Mouse (Mus musculus) heart, embryonic 16.5 days (tissue): Measurements from ENCODE around the gene Slc2a4. TPM values are rescaled to one million over a fixed set of nuclear protein-coding genes. Genes with fewer than 3 reads are reported as not detected.
"Not testable (repeated sequence)": the region's sequence is repeated elsewhere in the genome, so short reads cannot be mapped to it uniquely, and the experiment has no call there.

Experiments used
- ATAC-seq: fragments of 200-750 bp; cut with Nextera tagmentation; replicated peaks from 2 replicates; pipeline ENCODE4 v1.8.0; 2017; ENCODE audit warnings: moderate number of reproducible peaks; ENCODE audit not compliant: insufficient read depth, low FRiP score; ENCODE audit errors: extremely low read depth
- H3K27ac ChIP-seq: fragments of 300-500 bp; sonication (generic); 2 replicates; pipeline ENCODE4 v1.5.1; 2014; ENCODE audit warnings: mild to moderate bottlenecking, low read length, control low read depth, moderate library complexity
- H3K27me3 ChIP-seq: fragments of 300-500 bp; sonication (generic); 2 replicates; pipeline ENCODE4 v1.6.1; 2014; ENCODE audit warnings: low read length, mixed read lengths; ENCODE audit not compliant: control insufficient read depth, insufficient read depth
- H3K36me3 ChIP-seq: fragments of 300-500 bp; sonication (generic); 2 replicates; pipeline ENCODE4 v1.6.1; 2014; ENCODE audit not compliant: control insufficient read depth, insufficient read depth
- H3K4me1 ChIP-seq: fragments of 300-500 bp; sonication (generic); 2 replicates; pipeline ENCODE4 v1.6.1; 2014; ENCODE audit warnings: low read length, mixed read lengths; ENCODE audit not compliant: control insufficient read depth, insufficient read depth
- H3K4me2 ChIP-seq: fragments of 300-500 bp; sonication (generic); 2 replicates; pipeline ENCODE4 v1.6.1; 2014; ENCODE audit warnings: low read depth, mild to moderate bottlenecking, control low read depth, low read length
- H3K4me3 ChIP-seq: fragments of 300-500 bp; sonication (generic); 2 replicates; pipeline ENCODE4 v1.5.1; 2014; ENCODE audit warnings: mild to moderate bottlenecking, control low read depth, low read length
- H3K9ac ChIP-seq: fragments of 300-500 bp; sonication (generic); 2 replicates; pipeline ENCODE4 v1.6.1; 2014; ENCODE audit warnings: low read length, control low read depth
- H3K9me3 ChIP-seq: fragments of 300-500 bp; sonication (generic); replicated peaks from 2 replicates; pipeline ENCODE4 v1.6.1; 2016; ENCODE audit warnings: low read length; ENCODE audit not compliant: control insufficient read depth
- WGBS: fragments of 180-500 bp; shearing (Covaris S2); extraction: QIAGEN DNeasy Blood & Tissue Kit; methylation state at CpG from one replicate; pipeline ENCODE4 v1.1.7; 2014; 5-methylcytosine and 5-hydroxymethylcytosine counted together
- polyA plus RNA-seq: library from polyadenylated mRNA; unstranded; fragments of >200 nt; fragmentation: Nextera tagmentation; extraction: Ambion mirVana; gene quantifications from 2 replicates; pipeline ENCODE4 v1.2.1, GENCODE M21; 2015

Gene Slc2a4
- polyA plus RNA-seq, 1 experiment from 2014 or later, result 58.4 TPM

GRCm38 (mm10) chr11:69933066-69933465 is 14.9 kb downstream of the Slc2a4 start:
- H3K4me1 ChIP-seq, result peaks cover 32% of the 10 kb centered on the region
- no peak overlapping the region for H3K4me2 ChIP-seq
- no peak overlapping the region; the same call in 1 of the 2 replicates for H3K27ac ChIP-seq
- no peak for ATAC-seq
- no peak overlapping the region for H3K4me3 ChIP-seq
- 0 out of 2 replicates have a peak, but pooled peaks cover 3% of the 10 kb centered on the region for H3K27me3 ChIP-seq
- 64% methylated on average over 4 of the region's 4 CpGs for WGBS
- H3K9me3 ChIP-seq, result no peaks in the 10 kb centered on the region
- no peaks in the 10 kb centered on the region for H3K36me3 ChIP-seq
- no peak overlapping the region for H3K9ac ChIP-seq

DNA sequence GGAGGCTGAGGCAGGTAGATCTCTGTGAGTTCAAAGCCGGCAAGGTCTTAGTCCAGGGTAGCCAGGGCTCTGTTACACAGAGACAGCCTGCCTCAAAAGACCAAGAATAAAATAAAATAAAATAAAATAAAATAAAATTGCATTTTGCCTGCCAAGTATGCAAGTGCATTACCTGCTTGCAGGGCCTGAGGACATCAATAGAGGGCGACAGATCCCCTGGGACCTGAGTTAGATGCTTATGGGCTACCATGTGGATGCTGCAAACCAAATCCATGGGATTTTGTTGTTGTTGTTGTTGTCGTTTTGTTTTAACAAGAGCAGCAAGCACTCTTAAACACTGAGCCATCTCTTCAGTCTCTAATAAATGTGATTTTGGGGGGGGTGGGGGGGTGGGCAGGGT is 15.7 kb downstream of the Slc2a4 start:
- no peaks in the 10 kb centered on the region for H3K36me3 ChIP-seq
- peaks cover 24% of the 10 kb centered on the region for H3K4me1 ChIP-seq
- 34% methylated on average over 3 of the region's 3 CpGs for WGBS
- H3K9me3 ChIP-seq, result no peaks in the 10 kb centered on the region
- ATAC-seq, result no peak
- H3K27me3 ChIP-seq, result 0 out of 2 replicates have a peak, but pooled peaks cover 2% of the 10 kb centered on the region
- no peak overlapping the region for H3K27ac ChIP-seq
- H3K9ac ChIP-seq, result no peak overlapping the region
- no peak overlapping the region for H3K4me2 ChIP-seq
- H3K4me3 ChIP-seq, result no peak overlapping the region

GRCm38 (mm10) chr11:69931769-69932168 is 16.2 kb downstream of the Slc2a4 start:
- no peak overlapping the region for H3K4me2 ChIP-seq
- H3K4me1 ChIP-seq, result peaks cover 19% of the 10 kb centered on the region
- ATAC-seq, result no peak
- H3K27me3 ChIP-seq, result 0 out of 2 replicates have a peak, but pooled peaks cover 2% of the 10 kb centered on the region
- no peaks in the 10 kb centered on the region for H3K36me3 ChIP-seq
- no peak overlapping the region for H3K27ac ChIP-seq
- no peak overlapping the region for H3K4me3 ChIP-seq
- WGBS, result 60% methylated on average over 8 of the region's 8 CpGs
- no peak overlapping the region for H3K9ac ChIP-seq
- no peaks in the 10 kb centered on the region for H3K9me3 ChIP-seq

DNA sequence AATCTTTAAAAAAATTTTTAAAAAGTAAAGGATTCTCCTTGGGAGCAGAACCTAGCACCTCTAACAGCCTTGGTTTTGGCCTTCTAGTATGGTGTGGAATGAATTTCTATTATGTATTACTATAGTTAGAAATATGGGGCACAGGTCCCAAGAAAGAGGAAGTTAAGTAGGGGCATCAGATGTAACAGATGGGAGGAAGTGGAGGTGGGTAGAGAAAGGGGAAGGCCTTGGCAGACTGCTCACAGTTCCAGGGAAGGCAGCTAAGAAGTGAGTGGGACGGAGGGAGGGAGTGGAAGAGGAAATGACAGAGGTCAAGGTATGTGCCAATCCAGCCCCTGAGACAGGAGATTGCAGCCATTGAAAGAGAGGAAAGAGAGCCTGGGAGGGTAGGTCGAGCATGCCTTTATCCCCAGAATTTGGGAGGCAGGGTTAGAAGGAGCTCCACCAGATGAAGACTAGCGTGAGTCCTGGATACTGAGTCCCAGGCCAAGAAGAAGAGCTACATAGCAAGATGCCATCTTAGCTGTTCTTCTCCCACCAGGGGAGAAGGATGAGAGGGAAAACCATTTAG is 16.9 kb downstream of the Slc2a4 start:
- no peak overlapping the region for H3K4me3 ChIP-seq
- H3K27me3 ChIP-seq, result 0 out of 2 replicates have a peak, but pooled peaks cover 2% of the 10 kb centered on the region
- no peaks in the 10 kb centered on the region for H3K36me3 ChIP-seq
- no peak overlapping the region for H3K9ac ChIP-seq
- H3K4me2 ChIP-seq, result no peak overlapping the region
- no peak for ATAC-seq
- no peaks in the 10 kb centered on the region for H3K9me3 ChIP-seq
- WGBS, result 65% methylated on average over 3 of the region's 3 CpGs
- peak overlapping the region; percentile 53; the same call in 1 of the 2 replicates for H3K27ac ChIP-seq
- H3K4me1 ChIP-seq, result peaks cover 12% of the 10 kb centered on the region

DNA sequence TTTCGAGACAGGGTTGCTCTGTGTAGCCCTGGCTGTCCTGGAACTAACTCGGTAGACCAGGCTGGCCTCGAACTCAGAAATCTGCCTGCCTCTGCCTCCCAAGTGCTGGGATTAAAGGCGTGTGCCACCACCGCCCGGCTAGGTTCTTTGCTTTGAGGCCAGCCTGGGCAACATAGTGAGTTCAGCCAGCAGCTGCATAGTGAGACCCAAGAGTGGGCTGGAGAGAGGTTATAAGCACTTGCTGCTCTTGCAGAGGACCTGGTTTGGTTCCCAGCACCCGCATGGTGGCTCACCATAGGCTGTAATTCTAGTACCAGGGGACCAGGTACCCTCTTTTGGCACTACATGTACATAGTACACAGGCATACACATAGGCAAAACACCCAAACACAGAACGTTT is 17.8 kb downstream of the Slc2a4 start:
- not testable (repeated sequence) for H3K4me2 ChIP-seq, ATAC-seq, H3K27me3 ChIP-seq, H3K27ac ChIP-seq, H3K36me3 ChIP-seq, H3K9ac ChIP-seq, H3K4me3 ChIP-seq, H3K9me3 ChIP-seq, H3K4me1 ChIP-seq
- WGBS, result 88% methylated on average over 8 of the region's 8 CpGs

- no peaks in the 10 kb centered on the region for H3K36me3 ChIP-seq
- H3K27me3 ChIP-seq, result no peaks in the 10 kb centered on the region
- H3K9ac ChIP-seq, result no peak overlapping the region
- peaks cover 4% of the 10 kb centered on the region for H3K4me1 ChIP-seq
- no peak overlapping the region for H3K4me2 ChIP-seq
- 36% methylated on average over 4 of the region's 4 CpGs for WGBS
- H3K4me3 ChIP-seq, result no peak overlapping the region
- H3K27ac ChIP-seq, result no peak overlapping the region
- H3K9me3 ChIP-seq, result no peaks in the 10 kb centered on the region
- ATAC-seq, result no peak
Measured at GRCm38 (mm10) chr11:69929712-69930111, 18.3 kb downstream of the Slc2a4 start.

GRCm38 (mm10) chr11:69927501-69927900 is 20.5 kb downstream of the Slc2a4 start:
- no peaks in the 10 kb centered on the region for H3K36me3 ChIP-seq
- no peak overlapping the region for H3K27ac ChIP-seq
- H3K4me1 ChIP-seq, result no peaks in the 10 kb centered on the region; the same call in 1 of the 2 replicates
- no peaks in the 10 kb centered on the region for H3K27me3 ChIP-seq
- ATAC-seq, result no peak
- H3K4me2 ChIP-seq, result no peak overlapping the region
- no peaks in the 10 kb centered on the region for H3K9me3 ChIP-seq
- H3K4me3 ChIP-seq, result no peak overlapping the region
- H3K9ac ChIP-seq, result no peak overlapping the region
- 90% methylated on average over 2 of the region's 2 CpGs for WGBS

DNA sequence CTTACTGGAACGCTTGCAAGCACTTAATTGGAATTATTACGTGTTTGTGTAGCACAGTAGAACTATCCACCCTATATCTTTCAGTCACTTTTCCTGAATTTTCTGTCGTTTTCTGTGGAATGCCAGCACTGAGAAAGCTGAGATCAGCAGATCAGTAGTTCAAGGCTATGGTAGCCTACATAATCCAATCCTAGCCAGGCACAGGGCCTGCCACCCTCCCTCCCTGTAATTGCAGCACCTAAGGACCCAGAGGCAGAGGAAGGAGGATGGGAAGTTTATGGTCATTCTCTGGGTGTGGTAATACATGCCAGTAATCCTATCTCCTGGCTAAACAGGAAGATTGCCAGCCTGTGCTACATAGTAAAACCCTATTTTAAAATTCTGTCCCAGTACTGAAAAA is 25.2 kb downstream of the Slc2a4 start:
- Histone ChIP-seq H3K36me3 (peaks cover 11% of the 10 kb centered on the region), H3K9me3 (no peaks in the 10 kb centered on the region), H3K9ac (0 out of 2 replicates have a peak overlapping the region, but pooled peaks have one; percentile 2), H3K4me3 (no peak overlapping the region), H3K4me2 (peak overlapping the region; percentile 88; the same call in 1 of the 2 replicates), H3K27ac (peak overlapping the region; percentile 48; the same call in 1 of the 2 replicates), H3K27me3 (no peaks in the 10 kb centered on the region), H3K4me1 (peaks cover 18% of the 10 kb centered on the region)
- ATAC-seq, result no peak
- whole genome bisulfite sequencing, result 69% methylated on average over 3 of the region's 3 CpGs

DNA sequence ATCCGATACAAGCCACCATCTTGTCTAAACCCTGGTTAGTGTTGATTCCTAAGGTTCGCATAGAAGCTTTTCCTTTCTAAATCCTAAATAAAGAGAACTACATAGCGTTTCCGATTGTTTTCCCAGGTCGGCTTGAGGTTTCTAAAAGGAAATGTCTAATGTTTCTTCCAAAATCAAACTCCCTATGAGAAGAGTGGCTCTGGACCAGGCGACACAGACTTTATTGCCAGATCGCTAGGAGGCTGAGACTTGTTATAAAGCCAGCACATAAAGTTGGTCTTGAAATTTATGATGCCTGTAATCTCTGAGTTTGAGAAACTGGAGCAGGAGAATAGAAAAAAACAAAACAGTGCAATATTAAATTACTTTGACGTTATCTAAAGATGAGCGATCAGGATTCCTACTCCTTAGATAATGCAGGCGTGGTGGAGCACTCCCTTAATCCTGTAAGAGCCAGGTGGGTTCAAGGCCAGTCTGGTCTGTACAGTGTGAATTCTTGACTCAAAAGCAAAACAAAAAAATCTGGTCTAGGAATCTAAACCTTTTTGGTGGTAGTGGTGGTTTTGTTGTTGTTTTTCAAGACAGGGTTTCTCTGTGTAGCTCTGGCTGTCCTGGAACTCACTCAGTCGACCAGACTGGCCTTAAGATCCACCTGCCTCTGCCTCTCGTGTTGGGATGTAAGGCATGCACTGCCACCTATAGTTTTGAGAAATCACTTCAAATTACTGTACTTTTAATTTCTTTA is 25.8 kb downstream of the Slc2a4 start:
- WGBS, result 4% methylated on average over 12 of the region's 12 CpGs
- Histone ChIP-seq H3K4me1 (peaks cover 18% of the 10 kb centered on the region), H3K27ac (peak overlapping the region; percentile 100), H3K9ac (peak overlapping the region; percentile 86), H3K9me3 (no peaks in the 10 kb centered on the region), H3K36me3 (peaks cover 18% of the 10 kb centered on the region), H3K27me3 (no peaks in the 10 kb centered on the region), H3K4me2 (peak overlapping the region; percentile 88), H3K4me3 (peak overlapping the region; percentile 74)
- ATAC-seq, result no peak
